Mouse (Mus musculus): ENCODE results near the gene Chml. TPM values are rescaled to one million over a fixed set of nuclear protein-coding genes. Genes with fewer than 3 reads are reported as not detected.
A peak's percentile ranks its signal among the peaks of the same experiment; 100 is the strongest.

Chml gene
- polyA plus RNA-seq (2012; ENCODE audit: insufficient read depth, low replicate concordance), result 7.5 and 28.0 TPM in 2 replicates

DNA sequence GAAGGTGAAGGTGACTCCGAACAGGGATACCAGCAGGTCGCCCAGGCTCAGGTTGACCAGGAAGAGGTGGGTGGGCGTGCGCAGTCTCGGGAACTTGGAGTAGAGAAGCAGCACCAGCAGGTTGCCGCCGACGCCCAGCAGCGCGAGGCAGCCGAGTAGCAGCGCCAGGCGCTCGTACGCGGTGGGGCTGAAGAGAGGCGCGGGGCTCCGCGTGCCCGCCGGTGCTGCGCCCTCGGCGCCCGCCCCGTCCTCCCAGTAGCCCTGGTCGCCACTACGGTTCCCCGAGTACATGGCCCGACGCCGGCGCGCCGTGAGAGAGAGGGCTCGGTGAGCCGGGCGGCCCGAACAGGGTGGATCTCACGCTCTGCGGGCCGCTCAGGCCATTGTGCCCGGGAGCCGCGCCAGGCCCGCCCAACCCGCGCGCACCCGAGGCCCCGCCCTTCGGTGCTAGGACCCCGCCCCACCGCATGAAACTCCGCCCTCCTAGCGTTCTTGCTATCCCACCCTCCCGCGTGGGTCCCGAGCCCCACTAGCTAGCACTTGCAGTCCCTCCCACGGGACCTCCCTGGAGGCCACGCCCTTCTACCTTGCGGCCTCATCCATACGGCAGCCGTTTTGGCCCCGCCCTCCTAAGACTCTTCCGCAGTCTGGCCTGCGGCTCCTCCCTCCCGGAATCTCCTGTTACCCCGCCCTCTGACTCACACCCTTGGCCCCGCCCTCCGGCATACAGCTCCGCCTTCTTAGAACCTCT lies at the start of gene Chml, which contains the start of gene Opn3:
TSS of gene Chml (minus strand) at position 656 of the 751 bp plus-strand sequence.
TSS of gene Opn3 (minus strand) at position 531 of the 751 bp plus-strand sequence.
- Histone ChIP-seq H3K9me3 (no peaks in the 10 kb centered on the region), H3K36me3 (replicated peaks; ENCODE audit: low read length) (peaks cover 12% of the 10 kb centered on the region), H3K4me1 (peaks cover 39% of the 10 kb centered on the region), H3K27me3 (replicated peaks) (no peaks in the 10 kb centered on the region), H3K4me3 (replicated peaks) (peak within 1 kb of the TSS; percentile 99)
- TF ChIP-seq FLI1 (IDR thresholded peaks at IDR 0.05; ENCODE audit: low read length) (no peak), GATA1 (IDR thresholded peaks at IDR 0.05; ENCODE audit: borderline replicate concordance, low read length) (no peak)

DNA sequence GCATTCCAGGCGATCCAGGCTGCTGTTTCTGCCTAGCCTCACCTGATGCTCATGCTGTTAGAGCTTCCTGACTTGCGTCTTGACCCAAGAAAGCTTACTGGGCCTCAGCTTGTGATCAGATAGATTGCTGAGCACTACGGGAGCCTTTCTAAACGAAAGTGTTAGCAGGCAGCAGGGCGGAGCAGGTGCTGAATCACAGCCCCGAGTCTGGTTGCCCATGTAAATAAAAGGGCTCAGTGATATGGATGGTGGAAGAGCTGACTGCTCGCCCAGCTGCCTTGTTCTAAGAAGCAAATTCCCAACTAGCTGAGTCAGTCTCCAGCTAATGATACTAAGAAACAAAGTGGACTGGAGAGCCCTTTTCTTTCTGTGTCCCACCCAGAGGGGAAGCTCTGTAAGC lies 33.1 kb upstream of the Chml start:
- no peak for TF ChIP-seq FLI1 (IDR thresholded peaks at IDR 0.05; ENCODE audit: low read length)
- TF ChIP-seq GATA1 (IDR thresholded peaks at IDR 0.05; ENCODE audit: borderline replicate concordance, low read length), result no peak
- Histone ChIP-seq H3K9me3 (peaks cover 10% of the 10 kb centered on the region), H3K4me1 (no peaks in the 10 kb centered on the region), H3K4me3 (replicated peaks) (no peak overlapping the region), H3K27me3 (replicated peaks) (no peaks in the 10 kb centered on the region), H3K36me3 (replicated peaks; ENCODE audit: low read length) (no peaks in the 10 kb centered on the region)

DNA sequence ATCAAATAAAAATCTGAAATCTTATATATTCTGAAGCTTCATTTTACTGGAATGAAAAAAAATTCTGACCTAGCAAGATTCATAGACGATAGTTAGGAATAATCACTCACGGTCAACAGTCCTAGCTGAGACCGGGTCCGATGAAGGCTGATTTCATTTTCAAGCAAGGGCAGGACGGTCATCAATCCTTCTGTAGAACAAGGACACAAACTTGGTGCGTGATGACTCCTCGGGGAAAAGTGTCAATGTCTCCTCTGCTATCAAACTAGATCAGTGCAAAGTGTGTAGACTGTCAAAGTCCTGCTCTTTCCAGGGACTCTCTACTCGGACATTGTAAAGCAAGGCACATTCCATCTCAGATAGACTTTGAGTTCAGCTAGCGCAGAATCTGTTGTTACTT lies 24.1 kb upstream of the Chml start:
- peaks cover 5% of the 10 kb centered on the region for H3K9me3 ChIP-seq
- TF ChIP-seq GATA1 (IDR thresholded peaks at IDR 0.05; ENCODE audit: borderline replicate concordance, low read length) (no peak), FLI1 (IDR thresholded peaks at IDR 0.05; ENCODE audit: low read length) (no peak)
- H3K36me3 ChIP-seq (replicated peaks; ENCODE audit: low read length), result no peaks in the 10 kb centered on the region
- H3K4me1 ChIP-seq, result no peaks in the 10 kb centered on the region
- no peaks in the 10 kb centered on the region for H3K27me3 ChIP-seq (replicated peaks)
- H3K4me3 ChIP-seq (replicated peaks), result no peak overlapping the region

DNA sequence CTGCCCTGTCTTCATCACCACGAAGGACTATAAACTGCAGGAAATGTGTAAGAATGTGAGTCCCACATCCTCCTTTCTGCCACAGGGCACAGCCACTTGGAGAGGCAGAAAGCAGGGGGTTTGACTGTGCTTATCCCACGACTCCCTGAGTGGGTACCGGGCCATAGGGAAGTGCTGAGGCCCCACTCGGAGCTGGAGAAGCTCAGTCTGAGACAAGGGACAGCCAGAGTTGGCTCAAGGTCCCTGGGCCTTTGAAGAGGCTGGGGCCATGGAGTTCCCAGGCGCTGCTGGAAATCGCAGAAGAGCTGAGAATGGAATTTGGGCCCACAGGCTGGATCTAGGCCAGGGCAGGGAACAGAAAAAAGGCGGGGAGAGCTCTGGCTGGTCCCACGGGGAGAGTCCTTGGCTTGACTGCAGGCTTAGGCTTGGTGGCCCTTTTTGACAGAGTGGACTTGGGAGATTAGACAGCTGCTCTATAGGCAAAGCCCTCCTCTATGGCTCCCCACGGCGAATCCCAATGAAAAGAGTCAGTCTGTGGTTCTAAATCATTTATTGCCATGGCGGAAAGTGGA lies 19.7 kb upstream of the Chml start:
- Histone ChIP-seq H3K9me3 (peaks cover 5% of the 10 kb centered on the region), H3K36me3 (replicated peaks; ENCODE audit: low read length) (no peaks in the 10 kb centered on the region), H3K27me3 (replicated peaks) (no peaks in the 10 kb centered on the region), H3K4me3 (replicated peaks) (no peak overlapping the region), H3K4me1 (no peaks in the 10 kb centered on the region)
- TF ChIP-seq GATA1 (IDR thresholded peaks at IDR 0.05; ENCODE audit: borderline replicate concordance, low read length) (no peak), FLI1 (IDR thresholded peaks at IDR 0.05; ENCODE audit: low read length) (no peak)

DNA sequence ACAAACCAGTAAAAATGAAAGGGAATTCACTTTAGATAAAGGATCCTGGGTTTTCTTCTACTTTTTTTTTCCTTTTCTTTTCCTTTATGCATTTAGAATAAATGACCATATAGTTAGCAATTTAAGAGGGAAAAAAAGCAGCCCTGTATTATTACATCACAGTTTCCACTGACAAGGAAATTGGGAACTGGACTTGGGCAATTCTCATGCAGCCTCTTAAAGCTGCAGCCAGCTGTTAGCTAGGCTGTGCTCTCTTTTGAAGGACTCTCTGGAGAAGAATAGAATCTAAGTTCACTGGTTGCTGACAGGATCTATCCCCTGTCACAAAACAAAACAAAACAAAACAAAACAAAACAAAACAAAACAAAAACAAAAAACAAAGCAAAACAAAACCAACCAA lies 15.3 kb upstream of the Chml start:
- Histone ChIP-seq H3K27me3 (replicated peaks) (no peaks in the 10 kb centered on the region), H3K4me1 (no peaks in the 10 kb centered on the region), H3K9me3 (peaks cover 5% of the 10 kb centered on the region), H3K36me3 (replicated peaks; ENCODE audit: low read length) (no peaks in the 10 kb centered on the region), H3K4me3 (replicated peaks) (no peak overlapping the region)
- TF ChIP-seq FLI1 (IDR thresholded peaks at IDR 0.05; ENCODE audit: low read length) (no peak), GATA1 (IDR thresholded peaks at IDR 0.05; ENCODE audit: borderline replicate concordance, low read length) (no peak)

DNA sequence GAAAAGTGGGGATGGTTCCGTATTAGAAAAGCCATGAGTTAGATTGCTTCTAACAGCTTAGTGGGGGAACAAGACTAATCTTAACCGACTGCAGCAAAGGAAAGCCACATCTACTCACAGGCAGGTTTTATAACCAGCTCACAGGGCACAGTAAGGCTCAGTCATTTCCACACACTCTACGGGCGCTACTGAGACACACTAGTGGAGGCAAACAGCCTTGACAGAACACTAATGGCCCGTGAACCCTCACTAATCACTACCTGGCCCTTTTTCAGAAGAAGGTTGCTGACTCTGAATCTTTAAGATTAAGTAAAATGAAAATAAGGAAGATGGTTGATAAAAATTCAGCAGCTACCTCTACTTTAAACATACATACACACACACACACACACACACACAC lies 14.9 kb upstream of the Chml start:
- Histone ChIP-seq H3K36me3 (replicated peaks; ENCODE audit: low read length) (no peaks in the 10 kb centered on the region), H3K27me3 (replicated peaks) (no peaks in the 10 kb centered on the region), H3K4me3 (replicated peaks) (no peak overlapping the region), H3K4me1 (no peaks in the 10 kb centered on the region), H3K9me3 (peaks cover 5% of the 10 kb centered on the region)
- no peak for TF ChIP-seq FLI1 (IDR thresholded peaks at IDR 0.05; ENCODE audit: low read length)
- TF ChIP-seq GATA1 (IDR thresholded peaks at IDR 0.05; ENCODE audit: borderline replicate concordance, low read length), result no peak

DNA sequence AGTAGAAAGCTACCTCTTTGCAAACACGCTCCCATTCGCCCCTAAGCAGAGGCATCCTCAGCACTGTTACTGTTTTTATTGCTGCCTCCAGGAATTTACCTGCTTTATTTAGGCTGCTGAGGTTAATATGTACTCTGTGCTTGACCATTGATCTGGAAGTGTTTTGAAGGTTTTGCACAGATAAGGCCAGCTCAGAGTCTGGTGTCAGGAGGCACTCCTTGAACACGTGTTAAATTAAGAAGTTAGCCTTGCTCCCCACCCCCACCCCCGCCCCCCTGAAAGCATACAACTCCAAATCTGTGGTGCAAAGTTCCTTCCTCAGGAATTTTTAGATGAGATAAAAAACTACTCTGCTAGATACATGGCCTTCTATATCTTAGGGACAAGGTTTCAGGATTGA lies 8.4 kb upstream of the Chml start:
- H3K9me3 ChIP-seq, result no peaks in the 10 kb centered on the region
- H3K36me3 ChIP-seq (replicated peaks; ENCODE audit: low read length), result no peaks in the 10 kb centered on the region
- peaks cover 1% of the 10 kb centered on the region for H3K27me3 ChIP-seq (replicated peaks)
- TF ChIP-seq FLI1 (IDR thresholded peaks at IDR 0.05; ENCODE audit: low read length), result no peak
- TF ChIP-seq GATA1 (IDR thresholded peaks at IDR 0.05; ENCODE audit: borderline replicate concordance, low read length), result no peak
- H3K4me3 ChIP-seq (replicated peaks), result no peak overlapping the region
- H3K4me1 ChIP-seq, result peaks cover 5% of the 10 kb centered on the region; the same call in 1 of the 2 replicates

DNA sequence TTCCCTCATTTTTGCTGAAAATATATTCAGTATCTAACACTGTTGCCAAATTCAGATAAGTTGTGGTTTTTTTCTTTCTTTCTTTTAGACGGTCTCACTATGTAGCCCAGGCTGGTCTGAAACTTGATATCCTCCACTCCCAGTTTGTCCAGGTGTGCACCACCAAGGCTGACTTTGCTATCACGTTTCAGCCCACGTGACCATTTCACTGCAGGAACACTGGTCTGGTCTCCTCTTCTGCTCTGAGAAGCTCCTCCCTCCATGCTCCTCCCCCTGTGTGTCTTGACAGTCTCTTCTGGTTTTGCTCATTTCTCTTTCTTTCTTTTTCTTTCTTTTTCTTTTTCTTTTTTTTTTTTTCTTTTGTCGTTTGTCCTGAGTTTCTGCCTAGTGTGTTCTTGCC lies 7.1 kb upstream of the Chml start:
- Histone ChIP-seq H3K9me3 (no peaks in the 10 kb centered on the region), H3K27me3 (replicated peaks) (peaks cover 1% of the 10 kb centered on the region), H3K4me1 (peaks cover 7% of the 10 kb centered on the region; the same call in 1 of the 2 replicates), H3K36me3 (replicated peaks; ENCODE audit: low read length) (no peaks in the 10 kb centered on the region), H3K4me3 (replicated peaks) (peak overlapping the region; percentile 62)
- TF ChIP-seq FLI1 (IDR thresholded peaks at IDR 0.05; ENCODE audit: low read length), result no peak
- no peak for TF ChIP-seq GATA1 (IDR thresholded peaks at IDR 0.05; ENCODE audit: borderline replicate concordance, low read length)

DNA sequence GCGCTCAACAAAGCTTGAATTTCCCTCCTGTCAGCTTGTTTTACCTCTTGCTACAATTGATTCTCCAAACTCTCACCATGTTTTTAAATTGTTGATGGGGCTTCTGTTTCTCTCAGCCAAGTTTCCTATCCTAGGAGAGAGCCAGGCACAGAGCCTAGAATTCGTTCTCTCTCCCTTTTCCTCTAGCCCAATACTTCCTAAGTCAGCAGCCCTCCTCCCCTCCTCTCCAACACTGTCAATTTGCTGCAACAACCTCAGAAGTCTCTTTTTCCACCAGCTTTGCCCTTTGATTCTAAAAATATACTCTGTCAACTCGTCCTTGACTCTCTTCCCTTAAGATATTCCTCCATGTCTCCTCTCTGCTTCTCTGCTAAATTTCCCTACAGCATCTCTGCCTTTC lies 6.7 kb upstream of the Chml start:
- Histone ChIP-seq H3K27me3 (replicated peaks) (peaks cover 1% of the 10 kb centered on the region), H3K36me3 (replicated peaks; ENCODE audit: low read length) (no peaks in the 10 kb centered on the region)
- TF ChIP-seq GATA1 (IDR thresholded peaks at IDR 0.05; ENCODE audit: borderline replicate concordance, low read length) (no peak), FLI1 (IDR thresholded peaks at IDR 0.05; ENCODE audit: low read length) (no peak)

DNA sequence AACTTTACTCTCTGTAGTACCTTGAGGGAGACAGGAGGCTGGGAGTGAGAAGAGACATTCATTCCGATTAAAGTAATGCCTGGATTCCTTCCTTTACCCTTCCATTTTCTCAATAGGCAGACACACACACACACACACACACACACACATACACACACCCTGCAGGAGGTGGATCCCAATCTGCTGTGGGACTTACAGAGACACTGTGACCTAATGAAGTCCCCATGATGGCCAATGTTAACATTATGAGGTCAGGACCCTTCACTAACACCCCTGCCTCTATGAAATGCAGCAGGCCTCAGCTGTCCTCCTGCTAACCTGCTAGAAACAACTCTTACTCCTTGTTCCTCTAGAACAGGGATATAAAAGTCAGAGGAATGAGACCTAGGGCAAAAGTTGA lies 5.6 kb upstream of the Chml start, which contains the start of gene Wdr64:
TSS of gene Wdr64 (plus strand) at position 301 of the 400 bp plus-strand sequence.
- no peak for TF ChIP-seq FLI1 (IDR thresholded peaks at IDR 0.05; ENCODE audit: low read length)
- no peak for TF ChIP-seq GATA1 (IDR thresholded peaks at IDR 0.05; ENCODE audit: borderline replicate concordance, low read length)
- H3K27me3 ChIP-seq (replicated peaks), result peaks cover 1% of the 10 kb centered on the region

More for the DNA sequence above, 6.7 kb upstream of the Chml start:
- peaks cover 7% of the 10 kb centered on the region; the same call in 1 of the 2 replicates for H3K4me1 ChIP-seq
- no peaks in the 10 kb centered on the region for H3K9me3 ChIP-seq
- no peak overlapping the region for H3K4me3 ChIP-seq (replicated peaks)

More for the DNA sequence above, 5.6 kb upstream of the Chml start, which contains the start of gene Wdr64:
- Histone ChIP-seq H3K36me3 (replicated peaks; ENCODE audit: low read length) (no peaks in the 10 kb centered on the region), H3K9me3 (no peaks in the 10 kb centered on the region), H3K4me1 (peaks cover 13% of the 10 kb centered on the region), H3K4me3 (replicated peaks) (no peak within 1 kb of the TSS)
